Mouse (Mus musculus) small intestine, adult 2 months (tissue): ENCODE results near the gene Ifnar2.

Experiments
- CTCF ChIP-seq: fragments of 200-500 bp; IDR thresholded peaks from 2 replicates; pipeline ENCODE4 v1.5.1; 2012; ENCODE audit warnings: low read depth, mild to moderate bottlenecking, control low read depth, inconsistent platforms, low read length, moderate library complexity, mixed read lengths; ENCODE audit not compliant: insufficient replicate concordance, insufficient read length; ENCODE audit errors: extremely low read depth
- POLR2A ChIP-seq: fragments of 200-500 bp; IDR thresholded peaks from 2 replicates; pipeline ENCODE4 v1.6.1; 2012; ENCODE audit warnings: low read depth, mild to moderate bottlenecking, control low read depth, inconsistent platforms, low read length, moderate library complexity

DNA sequence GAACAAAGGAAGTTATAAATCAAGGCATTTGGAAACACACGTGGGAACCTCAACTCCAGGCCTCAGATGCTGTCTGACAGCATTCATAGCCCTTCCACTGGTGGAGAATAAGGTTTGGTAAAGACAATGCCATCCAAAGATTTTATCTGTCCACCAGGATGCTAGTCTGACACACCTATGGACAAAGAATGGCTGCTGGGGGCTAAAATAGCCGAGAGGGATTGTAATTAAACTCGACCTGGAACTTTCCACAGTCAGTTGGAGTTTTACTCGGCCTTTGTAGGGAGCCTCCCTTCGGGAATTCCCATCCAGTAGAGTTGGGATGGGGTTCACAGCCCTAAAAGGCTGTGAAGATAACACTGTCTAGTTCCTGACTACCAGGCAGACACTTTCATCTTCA is 54.9 kb downstream of the Ifnar2 start:
- TF ChIP-seq CTCF (no peak), POLR2A (no peak)
